Mouse (Mus musculus): ENCODE data around the gene Ninl.

DNA sequence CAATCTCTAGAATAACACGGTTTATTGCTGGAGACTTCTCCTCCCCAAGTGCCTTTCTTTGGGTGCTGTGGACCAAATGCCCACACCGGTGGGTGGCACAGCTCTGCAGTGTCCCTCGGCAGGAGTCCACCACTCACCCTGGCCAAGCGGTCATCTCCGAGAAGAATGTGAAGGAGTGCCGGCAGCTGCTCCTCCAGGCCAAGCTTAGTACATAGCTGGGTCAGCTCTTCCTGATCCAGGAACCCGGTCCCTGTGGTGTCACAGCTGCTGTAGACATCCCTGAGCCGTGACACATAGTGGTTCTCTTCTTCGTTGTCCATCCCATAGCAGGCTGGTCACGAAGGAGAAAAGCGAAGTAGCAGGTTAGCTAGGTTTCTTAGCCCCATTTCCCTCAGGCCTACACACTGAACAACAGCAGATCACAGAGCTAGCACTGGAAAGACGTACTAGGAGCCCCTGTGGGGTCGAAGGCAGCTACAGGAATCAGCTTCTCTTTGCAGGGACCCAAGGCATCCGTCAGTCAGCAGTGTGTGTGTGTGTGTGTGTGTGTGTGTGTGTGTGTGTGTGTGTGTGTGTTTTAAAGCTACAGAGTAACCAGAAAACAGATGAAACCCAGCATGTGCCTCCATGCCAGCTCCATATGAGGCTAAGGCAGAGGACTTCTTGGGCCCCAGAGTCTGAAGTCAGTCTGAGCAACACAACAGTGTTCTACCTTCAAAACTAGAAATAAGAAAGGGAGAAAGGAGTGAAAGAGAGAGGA, 59.1 kb downstream of the Ninl start:
- TF ChIP-seq CTCF (IDR thresholded peaks at IDR 0.05; ENCODE audit: borderline replicate concordance, control insufficient read depth, extremely low read depth, insufficient read depth, low read length, poor library complexity), result no peak
- TF ChIP-seq POLR2A (IDR thresholded peaks at IDR 0.05; ENCODE audit: control insufficient read depth, extremely low read depth, insufficient read depth, low read length, poor library complexity), result no peak
